Mouse (Mus musculus) E14TG2a.4 (cell line): ENCODE results near the gene Hmga1.

Source experiments
- H3K27me3 ChIP-seq: 2 replicates; pipeline ENCODE4 v1.6.1; 2014; ENCODE audit warnings: low read length, control low read depth; ENCODE audit not compliant: insufficient read depth
- H3K36me3 ChIP-seq: 2 replicates; pipeline ENCODE4 v1.6.1; 2014; ENCODE audit warnings: low read length, control low read depth; ENCODE audit not compliant: insufficient read depth
- H3K4me1 ChIP-seq: replicated peaks from 2 replicates; pipeline ENCODE4 v1.6.1; 2014; ENCODE audit warnings: low read depth, low read length, control low read depth
- H3K4me3 ChIP-seq: replicated peaks from 2 replicates; pipeline ENCODE4 v1.5.1; 2014; ENCODE audit warnings: mild to moderate bottlenecking, low read length
- H3K9me3 ChIP-seq: 2 replicates; pipeline ENCODE4 v1.6.1; 2014; ENCODE audit warnings: low read length, control low read depth
- CTCF ChIP-seq: conservative IDR thresholded peaks from 2 replicates; pipeline ENCODE4 v1.5.1; 2014; ENCODE audit warnings: low read length
- NANOG ChIP-seq: IDR thresholded peaks from 2 replicates; pipeline ENCODE4 v1.6.1; 2014; ENCODE audit warnings: borderline replicate concordance, low read length, mixed read lengths
- POU5F1 ChIP-seq: IDR thresholded peaks from 2 replicates; pipeline ENCODE4 v1.6.1; 2014; ENCODE audit warnings: low read length, borderline replicate concordance

Gene Hmga1

GRCm38 (mm10) chr17:27574470-27575115 is 18.3 kb downstream of the Hmga1 start:
- H3K36me3 ChIP-seq, result peaks cover 51% of the 10 kb centered on the region
- TF ChIP-seq POU5F1 (no peak), CTCF (no peak), NANOG (no peak)
- H3K4me1 ChIP-seq, result peaks cover 76% of the 10 kb centered on the region
- no peaks in the 10 kb centered on the region for H3K27me3 ChIP-seq
- H3K4me3 ChIP-seq, result no peak overlapping the region
- no peaks in the 10 kb centered on the region for H3K9me3 ChIP-seq

- no peaks in the 10 kb centered on the region for H3K27me3 ChIP-seq
- H3K4me3 ChIP-seq, result no peak overlapping the region
- no peak for TF ChIP-seq CTCF
- no peak for TF ChIP-seq NANOG
- TF ChIP-seq POU5F1, result no peak
- peaks cover 58% of the 10 kb centered on the region for H3K36me3 ChIP-seq
- peaks cover 81% of the 10 kb centered on the region for H3K4me1 ChIP-seq
- no peaks in the 10 kb centered on the region for H3K9me3 ChIP-seq
Observed at GRCm38 (mm10) chr17:27575116-27575776, 18.9 kb downstream of the Hmga1 start.

GRCm38 (mm10) chr17:27576056-27576455 is 19.8 kb downstream of the Hmga1 start:
- Histone ChIP-seq H3K36me3 (peaks cover 66% of the 10 kb centered on the region), H3K4me3 (no peak overlapping the region), H3K9me3 (no peaks in the 10 kb centered on the region), H3K4me1 (peaks cover 84% of the 10 kb centered on the region), H3K27me3 (no peaks in the 10 kb centered on the region)
- TF ChIP-seq CTCF, result no peak

- H3K4me3 ChIP-seq, result no peak overlapping the region
- peaks cover 76% of the 10 kb centered on the region for H3K36me3 ChIP-seq
- TF ChIP-seq POU5F1 (no peak), CTCF (peak; percentile 43), NANOG (no peak)
- peaks cover 88% of the 10 kb centered on the region for H3K4me1 ChIP-seq
- H3K9me3 ChIP-seq, result no peaks in the 10 kb centered on the region
- H3K27me3 ChIP-seq, result no peaks in the 10 kb centered on the region
Observed at GRCm38 (mm10) chr17:27577468-27577867, 21.2 kb downstream of the Hmga1 start.

- H3K4me1 ChIP-seq, result peaks cover 92% of the 10 kb centered on the region
- peaks cover 83% of the 10 kb centered on the region for H3K36me3 ChIP-seq
- no peaks in the 10 kb centered on the region for H3K9me3 ChIP-seq
- TF ChIP-seq POU5F1 (no peak), CTCF (no peak), NANOG (no peak)
- H3K27me3 ChIP-seq, result no peaks in the 10 kb centered on the region
- H3K4me3 ChIP-seq, result no peak overlapping the region
Observed at GRCm38 (mm10) chr17:27578487-27578886, 22.2 kb downstream of the Hmga1 start.

GRCm38 (mm10) chr17:27579816-27580215 is 23.5 kb downstream of the Hmga1 start:
- no peak for TF ChIP-seq POU5F1
- TF ChIP-seq CTCF, result no peak
- TF ChIP-seq NANOG, result no peak
- no peaks in the 10 kb centered on the region for H3K9me3 ChIP-seq
- peaks cover 84% of the 10 kb centered on the region for H3K36me3 ChIP-seq
- peaks cover 89% of the 10 kb centered on the region for H3K4me1 ChIP-seq
- H3K4me3 ChIP-seq, result peak overlapping the region; percentile 49; the same call in 1 of the 2 replicates
- no peaks in the 10 kb centered on the region for H3K27me3 ChIP-seq

- no peak for TF ChIP-seq CTCF
- no peak for TF ChIP-seq POU5F1
- no peak for TF ChIP-seq NANOG
- peak overlapping the region; percentile 49 for H3K4me3 ChIP-seq
- peaks cover 84% of the 10 kb centered on the region for H3K36me3 ChIP-seq
- no peaks in the 10 kb centered on the region for H3K27me3 ChIP-seq
- no peaks in the 10 kb centered on the region for H3K9me3 ChIP-seq
- H3K4me1 ChIP-seq, result peaks cover 90% of the 10 kb centered on the region
Observed at GRCm38 (mm10) chr17:27580392-27581068, 24.2 kb downstream of the Hmga1 start.

- peaks cover 85% of the 10 kb centered on the region for H3K36me3 ChIP-seq
- TF ChIP-seq POU5F1 (no peak), NANOG (0 out of 2 replicates have a peak, but pooled peaks have one; percentile 2)
- peaks cover 89% of the 10 kb centered on the region for H3K4me1 ChIP-seq
- 0 out of 2 replicates have a peak overlapping the region, but pooled peaks have one; percentile 10 for H3K4me3 ChIP-seq
- no peaks in the 10 kb centered on the region for H3K27me3 ChIP-seq
- H3K9me3 ChIP-seq, result no peaks in the 10 kb centered on the region
Observed at GRCm38 (mm10) chr17:27583185-27583894, 27.0 kb downstream of the Hmga1 start.
